Mouse (Mus musculus) hematopoietic stem cell, adult 5-6 weeks (primary cell): ENCODE results near the gene Mrpl45. TPM values are rescaled to one million over a fixed set of nuclear protein-coding genes. Genes with fewer than 3 reads are reported as not detected.
A peak's percentile ranks its signal among the peaks of the same experiment; 100 is the strongest.
"Not testable (repeated sequence)": the region's sequence is repeated elsewhere in the genome, so short reads cannot be mapped to it uniquely, and the experiment has no call there.

ENCODE experiments used
- ATAC-seq, 2 experiments: fragments of 125-278 bp in 1 of 2; replicated peaks in 1 of 2; 2 replicates each; pipeline ENCODE4 v1.8.0; 2016 to 2017; ENCODE audit warnings: inconsistent platforms in 2 of 2, mild to moderate bottlenecking in 2 of 2, moderate number of reproducible peaks in 2 of 2, low read depth in 1 of 2, moderate TSS enrichment in 1 of 2; ENCODE audit not compliant: low FRiP score in 2 of 2, poor library complexity in 2 of 2, severe bottlenecking in 2 of 2, insufficient read depth in 1 of 2, low TSS enrichment in 1 of 2
- total RNA-seq: library from RNA; stranded (forward); fragments of 172-1452, 232-1000 nt; gene quantifications from 2 replicates; pipeline ENCODE4 v1.2.3, GENCODE M21; 2017

Gene Mrpl45
- total RNA-seq, 1 experiment from 2014 or later: 21.4 TPM

GRCm38 (mm10) chr11:97287643-97288042 lies 27.9 kb upstream of the Mrpl45 start:
- ATAC-seq: no peak

- no peak for ATAC-seq
Observed at GRCm38 (mm10) chr11:97289276-97290230, 26.0 kb upstream of the Mrpl45 start.

DNA sequence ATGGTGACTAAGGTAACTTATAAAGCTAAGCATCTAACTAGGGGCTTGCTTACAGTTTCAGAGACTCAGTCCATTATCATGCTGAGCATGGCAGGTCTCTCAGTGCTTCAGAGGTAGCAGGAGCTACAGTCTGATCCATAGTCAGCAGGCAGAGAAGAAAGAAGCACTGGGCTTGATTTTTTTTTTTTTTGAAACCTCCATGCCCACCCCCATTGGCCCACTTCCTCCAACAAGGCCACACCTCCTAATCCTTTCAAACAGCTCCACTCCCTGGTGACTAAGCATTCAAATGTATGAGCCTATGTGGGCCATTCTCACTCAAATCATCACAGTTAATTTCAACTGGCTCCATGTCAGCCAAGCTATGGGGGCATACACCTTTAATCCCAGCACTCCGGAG lies 22.8 kb upstream of the Mrpl45 start:
- ATAC-seq: no peak

DNA sequence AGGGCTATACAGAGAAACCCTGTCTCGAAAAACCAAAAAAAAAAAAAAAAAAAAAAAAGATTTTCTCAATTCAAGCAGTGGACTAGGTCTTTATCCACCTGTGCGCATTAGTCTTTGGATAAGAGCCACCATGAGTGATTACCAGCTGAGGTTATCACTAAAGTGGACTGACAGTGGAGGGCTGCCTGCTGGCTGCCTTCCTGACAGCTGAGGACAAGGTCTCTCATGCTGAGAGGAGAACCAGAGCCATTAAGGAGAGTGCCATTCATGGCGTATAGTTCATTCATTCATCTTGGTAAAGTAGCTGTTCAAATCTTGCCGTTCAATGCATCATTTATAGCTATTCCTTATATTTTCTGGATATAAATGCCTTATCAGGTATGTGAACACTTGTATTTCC lies 19.0 kb upstream of the Mrpl45 start:
- ATAC-seq: no peak

DNA sequence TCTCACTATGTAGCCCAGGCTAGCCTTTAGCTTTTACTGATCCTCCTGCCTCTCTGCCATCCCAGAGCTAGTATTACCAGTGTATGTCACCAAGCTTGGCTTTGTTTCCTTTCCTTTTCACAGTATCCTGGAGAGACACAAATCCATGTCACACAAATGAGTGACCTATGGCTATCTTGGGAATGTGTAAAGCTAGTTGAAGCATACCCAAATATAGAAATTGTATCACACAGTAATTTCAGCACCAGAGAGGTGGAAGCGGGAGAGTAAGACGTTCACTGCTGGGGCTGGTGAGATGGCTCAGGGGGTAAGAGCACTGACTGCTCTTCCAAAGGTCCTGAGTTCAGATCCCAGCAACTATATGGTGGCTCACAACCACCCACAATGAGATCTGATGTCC lies 15.6 kb upstream of the Mrpl45 start:
- no peak for ATAC-seq

DNA sequence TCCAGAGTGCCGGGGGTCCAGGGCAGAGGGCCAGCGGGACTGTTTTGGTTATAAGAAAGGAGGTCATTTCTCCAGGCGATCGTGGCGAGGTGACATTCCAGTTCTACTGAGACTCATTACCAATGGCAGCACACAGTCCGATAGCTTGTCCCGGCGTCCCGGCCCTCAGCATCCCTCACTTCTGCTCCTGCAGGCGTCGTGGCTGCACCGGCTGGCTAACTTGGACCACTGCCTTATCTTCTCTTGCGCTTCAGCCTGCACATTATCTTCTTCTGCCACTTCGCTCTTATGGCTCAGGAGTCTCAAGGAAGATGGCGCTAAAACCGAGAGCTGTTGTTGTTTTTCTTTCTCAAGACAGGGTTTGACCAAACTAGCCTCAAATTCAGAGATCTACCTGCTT lies 14.1 kb upstream of the Mrpl45 start:
- ATAC-seq: no peak

DNA sequence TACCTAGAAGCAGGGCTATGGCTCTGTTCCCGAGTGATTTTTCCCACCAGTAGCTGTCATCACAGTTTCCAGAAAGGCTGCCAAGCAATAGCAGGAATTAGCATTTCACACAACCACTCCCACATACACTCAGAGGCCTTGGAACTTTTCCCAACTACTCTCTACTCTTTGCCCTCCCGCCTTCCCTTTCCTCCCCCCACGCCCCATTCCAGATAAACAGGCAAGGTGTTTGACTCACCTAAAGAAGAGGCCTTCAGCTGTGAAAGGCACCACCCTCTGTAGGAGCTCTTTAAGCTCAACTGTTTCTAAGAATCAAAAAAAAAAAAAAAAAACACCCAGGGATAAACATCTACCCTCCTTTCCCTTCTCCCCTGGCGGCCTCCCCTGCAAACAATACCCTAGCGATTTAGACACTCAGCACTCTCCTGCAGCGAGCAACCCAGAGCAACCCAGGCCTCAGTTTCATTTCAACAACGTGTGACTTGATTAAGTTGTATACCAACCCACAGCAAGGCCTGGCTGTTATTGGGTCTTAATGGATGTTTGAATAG lies 13.2 kb upstream of the Mrpl45 start:
- ATAC-seq: no peak

- no peak for ATAC-seq
Observed at GRCm38 (mm10) chr11:97304631-97305030, 10.9 kb upstream of the Mrpl45 start.

- no peak for ATAC-seq
Observed at GRCm38 (mm10) chr11:97307294-97308069, 8.0 kb upstream of the Mrpl45 start.

DNA sequence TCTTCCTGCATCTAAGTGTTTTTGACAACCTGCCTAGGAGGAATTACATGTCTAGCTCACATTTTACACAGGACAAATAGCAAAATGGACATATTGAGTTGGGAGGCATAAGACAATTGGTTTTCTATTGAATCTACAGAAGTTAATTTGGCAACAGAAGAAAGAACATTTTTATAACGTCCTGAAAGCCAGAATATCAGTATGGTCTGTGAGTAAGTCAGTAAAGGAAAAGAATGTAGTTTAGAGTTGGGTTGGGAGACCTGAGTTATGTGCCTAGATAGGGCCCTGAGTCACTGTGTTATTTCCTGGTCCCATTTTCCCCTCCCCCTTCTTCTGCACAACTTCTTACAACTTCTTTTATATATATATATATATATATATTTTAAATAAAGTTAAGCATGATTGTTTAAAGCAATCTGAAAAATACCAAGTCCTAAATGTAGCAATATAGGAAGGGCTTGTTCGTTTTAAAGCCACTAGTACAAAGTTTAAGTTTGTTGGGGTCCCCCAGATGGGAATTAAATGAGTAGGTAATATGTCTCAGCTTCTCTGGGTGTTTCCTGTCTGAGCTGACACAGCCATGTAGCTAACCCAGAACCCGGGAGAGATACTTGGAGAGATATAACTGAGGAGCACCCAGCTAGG lies 6.6 kb upstream of the Mrpl45 start:
- ATAC-seq: no peak

DNA sequence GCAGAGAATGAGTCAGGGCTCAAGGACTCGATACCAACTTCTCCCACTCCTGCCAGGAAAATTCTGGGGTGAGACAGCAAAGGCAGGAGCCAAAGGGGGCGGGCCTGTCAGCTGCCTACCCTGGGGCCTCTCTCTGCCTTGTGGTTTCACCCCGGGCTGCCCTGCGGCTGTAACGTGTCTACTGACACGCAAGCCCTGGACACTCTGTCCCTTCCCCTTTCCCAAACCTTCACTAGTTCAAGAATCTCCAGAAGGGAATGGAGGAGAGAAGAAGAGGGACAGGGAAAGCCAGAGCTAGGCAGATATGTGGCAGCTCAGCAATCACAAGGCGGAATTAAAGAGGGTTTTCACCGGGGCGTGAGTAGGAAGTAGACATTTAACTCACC lies 6.1 kb upstream of the Mrpl45 start:
- ATAC-seq: peak; percentile 33 to 78; a peak in 3 of 4 replicates

DNA sequence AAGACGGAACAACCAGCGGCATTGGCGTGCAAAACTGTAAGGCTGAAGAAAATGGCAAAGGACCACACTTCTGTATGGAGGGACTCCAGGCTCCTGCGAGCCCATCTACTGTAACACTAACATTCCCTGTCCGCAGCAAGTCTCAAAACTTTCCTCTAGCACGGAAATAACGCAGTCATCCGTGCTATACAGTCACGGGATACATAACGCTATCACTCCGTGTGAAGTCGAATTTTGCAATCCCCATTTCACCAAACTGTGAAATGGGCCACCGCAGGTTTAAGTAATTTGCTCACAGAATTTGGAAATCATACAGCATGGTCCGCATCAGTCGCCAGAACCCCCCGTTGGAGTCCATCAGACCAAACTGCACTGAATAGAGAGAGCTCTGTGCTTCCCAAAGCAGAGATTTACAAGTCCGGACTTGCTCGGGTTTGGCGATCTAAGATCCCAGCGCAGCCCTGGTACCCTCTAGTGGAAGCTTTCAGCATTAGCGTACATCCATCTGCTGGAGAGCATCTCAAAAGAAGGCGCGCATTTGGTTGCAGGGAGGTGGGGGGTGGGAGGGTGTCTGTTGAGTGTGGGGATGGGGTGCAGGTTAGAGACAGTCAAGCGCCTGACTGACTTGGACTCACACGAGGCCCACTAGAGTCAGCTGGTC lies 5.5 kb upstream of the Mrpl45 start:
- peak; percentile 54 to 65 for ATAC-seq

GRCm38 (mm10) chr11:97310895-97311631 lies 4.5 kb upstream of the Mrpl45 start:
- ATAC-seq: no peak

- not testable (repeated sequence) for ATAC-seq
Observed at GRCm38 (mm10) chr11:97312871-97313270, 2.6 kb upstream of the Mrpl45 start.

GRCm38 (mm10) chr11:97314110-97314509 lies 1.4 kb upstream of the Mrpl45 start:
- ATAC-seq: no peak

GRCm38 (mm10) chr11:97314751-97315503 lies 589 bp upstream of the Mrpl45 start:
- 0 out of 4 replicates have a peak, but pooled peaks of 1 of the 2 experiments have one; percentile 8 for ATAC-seq
